Mouse (Mus musculus): ENCODE data around the gene Parp3.

DNA sequence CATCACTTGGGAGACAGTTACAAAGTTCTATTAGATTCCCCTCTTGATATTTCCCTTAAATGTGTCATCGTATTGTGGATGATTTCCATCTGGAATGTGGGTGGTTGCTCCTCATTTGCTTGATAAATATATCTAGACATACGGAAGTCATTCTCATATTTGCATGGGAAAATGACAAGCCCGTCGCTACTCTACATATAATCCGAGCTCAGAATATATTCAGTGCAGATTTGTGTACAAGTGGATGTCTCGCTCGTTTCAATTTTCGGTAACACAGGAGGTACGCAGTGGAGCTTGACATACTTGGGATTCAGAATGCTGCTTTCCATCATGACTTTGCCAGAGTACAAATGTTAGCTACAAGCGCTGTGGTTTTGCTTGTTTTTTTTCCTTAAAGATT is 32.6 kb upstream of the Parp3 start:
- no peak for TF ChIP-seq GATA1 (IDR thresholded peaks at IDR 0.05; ENCODE audit: borderline replicate concordance, low read length)
- no peak for TF ChIP-seq FLI1 (IDR thresholded peaks at IDR 0.05; ENCODE audit: low read length)
